Mouse (Mus musculus): Measurements from ENCODE around the gene Usp49.

The Usp49 gene

GRCm38 (mm10) chr17:47688608-47689575 is 58.4 kb downstream of the Usp49 start, which contains the start of gene Frs3:
Gene Frs3 (plus strand): TSS chr17:47689030.
- intact Hi-C loops (cut with DNase I): loop anchor here (5.0 kb wide), 1 partner anchor 182 kb away; the partner anchor contains the start of gene Ccnd3

GRCm38 (mm10) chr17:47689894-47690293 is 59.4 kb downstream of the Usp49 start:
- intact Hi-C loops (cut with DNase I): loop anchor here (5.0 kb wide), 1 partner anchor 183 kb away; the partner anchor contains the start of gene Ccnd3

- intact Hi-C loops (cut with DNase I): no loop called here
These were observed 61.2 kb downstream of the Usp49 start for GRCm38 (mm10) chr17:47691650-47692049.

GRCm38 (mm10) chr17:47693671-47694441 is 63.4 kb downstream of the Usp49 start:
- intact Hi-C loops (cut with DNase I): no loop called here

GRCm38 (mm10) chr17:47694442-47694502 is 63.8 kb downstream of the Usp49 start, which contains the start of gene Gm21981:
Gene Gm21981 (minus strand): TSS chr17:47694455.
- intact Hi-C loops (cut with DNase I): no loop called here

- intact Hi-C loops (cut with DNase I): no loop called here
These were observed 64.2 kb downstream of the Usp49 start, which contains the start of gene Prickle4 for GRCm38 (mm10) chr17:47694503-47695336. Gene Prickle4 (minus strand): TSS chr17:47694736.

- intact Hi-C loops (cut with DNase I): no loop called here
These were observed 64.8 kb downstream of the Usp49 start for GRCm38 (mm10) chr17:47695337-47695710.

- intact Hi-C loops (cut with DNase I): no loop called here
These were observed 67.7 kb downstream of the Usp49 start for GRCm38 (mm10) chr17:47698156-47698555.

- intact Hi-C loops (cut with DNase I): no loop called here
These were observed 68.6 kb downstream of the Usp49 start for GRCm38 (mm10) chr17:47699055-47699454.

- intact Hi-C loops (cut with DNase I): no loop called here
These were observed 71.3 kb downstream of the Usp49 start for GRCm38 (mm10) chr17:47701793-47702192.

- intact Hi-C loops (cut with DNase I): no loop called here
These were observed 72.3 kb downstream of the Usp49 start for GRCm38 (mm10) chr17:47702548-47703345.

- intact Hi-C loops (cut with DNase I): no loop called here
These were observed 73.1 kb downstream of the Usp49 start for GRCm38 (mm10) chr17:47703556-47703955.

GRCm38 (mm10) chr17:47704692-47705091 is 74.2 kb downstream of the Usp49 start:
- intact Hi-C loops (cut with DNase I): no loop called here

GRCm38 (mm10) chr17:47706196-47706595 is 75.7 kb downstream of the Usp49 start:
- intact Hi-C loops (cut with DNase I): no loop called here

- intact Hi-C loops (cut with DNase I): no loop called here
These were observed 77.5 kb downstream of the Usp49 start for GRCm38 (mm10) chr17:47707961-47708360.

GRCm38 (mm10) chr17:47708972-47709371 is 78.5 kb downstream of the Usp49 start:
- intact Hi-C loops (cut with DNase I): no loop called here

- intact Hi-C loops (cut with DNase I): no loop called here
These were observed 79.5 kb downstream of the Usp49 start for GRCm38 (mm10) chr17:47710036-47710435.

GRCm38 (mm10) chr17:47711883-47712282 is 81.4 kb downstream of the Usp49 start:
- intact Hi-C loops (cut with DNase I): no loop called here

GRCm38 (mm10) chr17:47712889-47713571 is 82.5 kb downstream of the Usp49 start:
- intact Hi-C loops (cut with DNase I): no loop called here

- intact Hi-C loops (cut with DNase I): no loop called here
These were observed 84.5 kb downstream of the Usp49 start for GRCm38 (mm10) chr17:47715037-47715436.

All from adrenal gland (tissue).